Mouse (Mus musculus) E14TG2a.4 (cell line): Measurements from ENCODE around the gene Osbpl7.

ENCODE experiments used
- H3K27me3 ChIP-seq: 2 replicates; pipeline ENCODE4 v1.6.1; 2014; ENCODE audit warnings: low read length, control low read depth; ENCODE audit not compliant: insufficient read depth
- H3K36me3 ChIP-seq: 2 replicates; pipeline ENCODE4 v1.6.1; 2014; ENCODE audit warnings: low read length, control low read depth; ENCODE audit not compliant: insufficient read depth
- H3K4me1 ChIP-seq: replicated peaks from 2 replicates; pipeline ENCODE4 v1.6.1; 2014; ENCODE audit warnings: low read depth, low read length, control low read depth
- H3K4me3 ChIP-seq: replicated peaks from 2 replicates; pipeline ENCODE4 v1.5.1; 2014; ENCODE audit warnings: mild to moderate bottlenecking, low read length
- H3K9me3 ChIP-seq: 2 replicates; pipeline ENCODE4 v1.6.1; 2014; ENCODE audit warnings: low read length, control low read depth
- CTCF ChIP-seq: conservative IDR thresholded peaks from 2 replicates; pipeline ENCODE4 v1.5.1; 2014; ENCODE audit warnings: low read length
- NANOG ChIP-seq: IDR thresholded peaks from 2 replicates; pipeline ENCODE4 v1.6.1; 2014; ENCODE audit warnings: borderline replicate concordance, low read length, mixed read lengths
- POU5F1 ChIP-seq: IDR thresholded peaks from 2 replicates; pipeline ENCODE4 v1.6.1; 2014; ENCODE audit warnings: low read length, borderline replicate concordance

Gene Osbpl7

GRCm38 (mm10) chr11:97069333-97069732, 18.9 kb downstream of the Osbpl7 start:
- Histone ChIP-seq H3K27me3 (no peaks in the 10 kb centered on the region), H3K9me3 (no peaks in the 10 kb centered on the region), H3K4me3 (no peak overlapping the region), H3K4me1 (peaks cover 62% of the 10 kb centered on the region), H3K36me3 (peaks cover 21% of the 10 kb centered on the region)
- TF ChIP-seq POU5F1, result no peak
- TF ChIP-seq CTCF, result no peak
- TF ChIP-seq NANOG, result no peak

DNA sequence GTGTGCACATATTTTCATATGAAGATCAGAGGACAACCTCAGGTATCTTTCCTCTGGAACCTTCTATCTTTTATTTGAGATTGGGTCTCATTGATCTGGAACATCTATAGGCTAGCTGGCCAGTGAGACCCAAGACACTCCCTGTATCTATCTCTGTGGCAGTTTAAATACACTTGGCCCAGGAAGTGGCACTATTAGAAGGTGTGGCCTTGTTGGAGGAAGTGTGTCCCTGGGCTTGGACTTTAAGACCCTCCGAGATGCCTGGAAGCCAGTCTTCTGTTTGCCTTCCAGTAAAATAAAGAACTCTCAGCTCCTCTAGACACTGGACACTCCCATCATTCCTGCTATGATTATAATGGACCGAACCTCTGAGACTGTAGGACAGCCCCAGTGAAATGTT, 19.3 kb downstream of the Osbpl7 start:
- H3K36me3 ChIP-seq, result peaks cover 21% of the 10 kb centered on the region
- no peaks in the 10 kb centered on the region for H3K9me3 ChIP-seq
- TF ChIP-seq POU5F1 (no peak), CTCF (no peak), NANOG (no peak)
- no peak overlapping the region for H3K4me3 ChIP-seq
- peaks cover 62% of the 10 kb centered on the region for H3K4me1 ChIP-seq
- no peaks in the 10 kb centered on the region for H3K27me3 ChIP-seq

DNA sequence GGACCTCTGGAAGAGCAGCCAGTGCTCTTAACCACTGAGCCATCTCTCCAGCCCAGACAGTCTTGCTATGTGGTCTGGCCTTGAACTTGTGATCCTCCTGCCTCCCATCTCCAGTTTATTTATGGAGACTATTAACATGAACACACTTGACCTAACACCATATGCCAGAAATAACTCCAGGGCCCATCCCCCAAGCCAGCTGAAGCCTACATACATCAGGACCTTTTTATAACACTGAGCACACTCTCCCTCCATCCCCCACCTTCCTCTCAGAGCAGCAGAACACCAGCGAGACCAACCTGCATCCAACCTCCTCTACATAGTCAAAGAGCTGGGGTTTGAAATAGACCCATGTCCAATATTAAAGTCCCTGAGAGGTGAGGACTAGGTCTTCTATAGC, 20.7 kb downstream of the Osbpl7 start:
- Histone ChIP-seq H3K27me3 (no peaks in the 10 kb centered on the region), H3K4me1 (peaks cover 48% of the 10 kb centered on the region), H3K4me3 (no peak overlapping the region), H3K36me3 (peaks cover 21% of the 10 kb centered on the region), H3K9me3 (no peaks in the 10 kb centered on the region)
- no peak for TF ChIP-seq CTCF
- TF ChIP-seq POU5F1, result no peak
- no peak for TF ChIP-seq NANOG

GRCm38 (mm10) chr11:97072533-97072932, 22.1 kb downstream of the Osbpl7 start:
- Histone ChIP-seq H3K4me3 (no peak overlapping the region), H3K36me3 (peaks cover 18% of the 10 kb centered on the region), H3K4me1 (peaks cover 34% of the 10 kb centered on the region), H3K9me3 (no peaks in the 10 kb centered on the region), H3K27me3 (no peaks in the 10 kb centered on the region)
- TF ChIP-seq POU5F1 (no peak), NANOG (no peak), CTCF (peak; percentile 75)

DNA sequence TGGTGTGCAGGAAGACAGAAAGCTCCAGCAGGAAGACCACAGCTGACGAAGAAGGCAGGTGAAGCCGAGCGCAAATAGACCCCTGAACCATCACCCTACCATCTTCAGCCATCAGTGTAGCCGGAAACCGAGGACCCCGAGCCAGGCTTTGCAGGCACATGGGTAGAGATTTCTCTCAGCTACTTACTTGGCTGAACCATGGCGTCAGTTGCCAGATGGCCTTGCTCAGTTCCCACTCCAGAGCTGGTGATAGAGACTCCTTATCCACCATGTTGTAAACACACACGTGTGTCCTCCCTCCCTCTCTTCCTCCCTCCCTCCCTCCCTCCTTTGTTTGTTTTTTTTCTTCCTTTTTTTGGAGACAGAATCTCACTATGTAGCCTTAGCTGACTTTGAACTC, 23.8 kb downstream of the Osbpl7 start:
- peaks cover 19% of the 10 kb centered on the region for H3K4me1 ChIP-seq
- no peak overlapping the region for H3K4me3 ChIP-seq
- H3K9me3 ChIP-seq, result no peaks in the 10 kb centered on the region
- H3K36me3 ChIP-seq, result peaks cover 2% of the 10 kb centered on the region; the same call in 1 of the 2 replicates
- no peaks in the 10 kb centered on the region for H3K27me3 ChIP-seq
- no peak for TF ChIP-seq NANOG
- no peak for TF ChIP-seq CTCF
- TF ChIP-seq POU5F1, result no peak

GRCm38 (mm10) chr11:97078751-97079150, 28.3 kb downstream of the Osbpl7 start:
- Histone ChIP-seq H3K9me3 (no peaks in the 10 kb centered on the region), H3K36me3 (no peaks in the 10 kb centered on the region), H3K4me1 (peaks cover 14% of the 10 kb centered on the region), H3K4me3 (no peak overlapping the region), H3K27me3 (peaks cover 7% of the 10 kb centered on the region)
- TF ChIP-seq NANOG (no peak), POU5F1 (no peak)

DNA sequence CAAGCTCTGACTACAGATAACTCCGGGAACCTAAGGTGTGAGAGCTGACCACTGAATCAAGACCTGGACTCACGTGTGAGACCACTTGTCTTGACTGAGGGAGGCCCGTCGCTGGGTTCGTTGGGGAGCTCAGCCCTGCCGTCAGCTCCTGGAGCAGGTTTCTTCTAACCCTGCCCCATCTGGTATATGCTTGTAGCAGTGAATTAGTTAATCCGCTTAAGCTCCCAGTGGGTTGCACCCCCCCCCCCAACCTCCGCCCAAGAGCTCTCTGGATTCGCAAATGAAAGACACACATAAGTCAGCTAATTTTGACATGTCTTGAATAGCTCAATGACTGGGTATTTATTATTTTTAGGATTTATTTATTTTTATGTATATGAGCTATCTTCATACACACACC, 29.9 kb downstream of the Osbpl7 start:
- Histone ChIP-seq H3K4me3 (no peak overlapping the region), H3K27me3 (peaks cover 21% of the 10 kb centered on the region), H3K4me1 (peaks cover 26% of the 10 kb centered on the region), H3K9me3 (no peaks in the 10 kb centered on the region), H3K36me3 (no peaks in the 10 kb centered on the region)
- TF ChIP-seq NANOG (no peak), CTCF (no peak)

GRCm38 (mm10) chr11:97082977-97083376, 32.5 kb downstream of the Osbpl7 start:
- peaks cover 9% of the 10 kb centered on the region for H3K9me3 ChIP-seq
- TF ChIP-seq POU5F1 (no peak), NANOG (no peak), CTCF (peak; percentile 75)
- H3K4me3 ChIP-seq, result no peak overlapping the region; the same call in 1 of the 2 replicates
- H3K36me3 ChIP-seq, result no peaks in the 10 kb centered on the region
- H3K4me1 ChIP-seq, result peaks cover 34% of the 10 kb centered on the region
- H3K27me3 ChIP-seq, result peaks cover 21% of the 10 kb centered on the region

GRCm38 (mm10) chr11:97083401-97084140, 33.1 kb downstream of the Osbpl7 start:
- Histone ChIP-seq H3K9me3 (peaks cover 13% of the 10 kb centered on the region), H3K36me3 (no peaks in the 10 kb centered on the region), H3K4me3 (no peak overlapping the region; the same call in 1 of the 2 replicates), H3K4me1 (peaks cover 34% of the 10 kb centered on the region), H3K27me3 (peaks cover 21% of the 10 kb centered on the region)
- TF ChIP-seq NANOG (no peak), POU5F1 (no peak), CTCF (no peak)
